Mouse (Mus musculus) CH12.LX (cell line): Measurements from ENCODE around the gene Lpar1.

ENCODE experiments used
- CHD1 ChIP-seq: IDR thresholded peaks from 2 replicates; pipeline ENCODE4 v1.6.1; 2012; ENCODE audit warnings: low read depth, low read length, improper control_type of control experiment, inconsistent platforms
- CTCF ChIP-seq, 2 experiments: IDR thresholded peaks in 1 of 2; conservative IDR thresholded peaks in 1 of 2; 2 replicates each; pipeline ENCODE4 v1.5.1; 2011 to 2012; ENCODE audit warnings: low read depth in 2 of 2, low read length in 2 of 2, improper control_type of control experiment in 1 of 2, inconsistent platforms in 1 of 2, mild to moderate bottlenecking in 1 of 2, moderate library complexity in 1 of 2
- EP300 ChIP-seq: IDR thresholded peaks from 2 replicates; pipeline ENCODE4 v1.6.1; 2011; ENCODE audit warnings: low read length, improper control_type of control experiment

GRCm38 (mm10) chr4:58471203-58471910 lies 82.3 kb downstream of the Lpar1 start:
- TF ChIP-seq EP300 (no peak), CTCF (conservative IDR thresholded peaks at IDR 0.05 in 1 of 2, IDR thresholded peaks at IDR 0.05 in 1 of 2; ENCODE audit: low read depth in 2 of 2, low read length in 2 of 2) (no peak), CHD1 (no peak)
